Mouse (Mus musculus): ENCODE data around the gene Hmgcs2.

GRCm38 (mm10) chr3:98295965-98296364, 15.7 kb downstream of the Hmgcs2 start:
- TF ChIP-seq POLR2A (IDR thresholded peaks at IDR 0.05; ENCODE audit: extremely low read depth, insufficient read depth, low read length) (no peak), CTCF (IDR thresholded peaks at IDR 0.05; ENCODE audit: low read depth, low read length) (peak; percentile 20; the same call in 1 of the 2 replicates)

Measured in liver, adult 2 months (tissue).